Mouse (Mus musculus): Measurements from ENCODE around the gene Tigd3. TPM values are rescaled to one million over a fixed set of nuclear protein-coding genes. Genes with fewer than 3 reads are reported as not detected.

The Tigd3 gene
- 2.2 and 2.7 TPM in 2 replicates for polyA plus RNA-seq (2012; rRNA removed)

GRCm38 (mm10) chr19:5894002-5894678, at the start of gene Tigd3:
Gene Tigd3 (minus strand): TSS chr19:5894149.

DNA sequence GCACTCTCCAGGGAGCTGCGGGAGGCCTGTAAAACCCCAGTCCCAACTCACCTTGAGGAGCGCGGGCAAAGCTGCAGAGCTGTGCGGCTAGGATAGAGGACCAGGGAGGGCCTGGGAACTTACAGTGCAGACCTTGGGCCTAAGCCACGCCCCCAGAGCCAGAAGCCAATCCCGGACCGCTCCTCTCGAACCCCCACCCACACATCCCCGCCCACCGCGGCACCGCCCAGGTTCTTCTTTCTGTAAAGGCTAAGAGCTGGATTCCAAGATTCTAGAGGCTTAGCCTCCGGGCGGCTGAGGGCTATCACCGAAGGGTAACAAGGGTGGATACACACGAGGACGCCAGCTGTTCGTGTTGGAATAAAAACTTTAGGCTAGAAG, 30.8 kb upstream of the Tigd3 start, which contains the start of gene Cdc42ep2:
Cdc42ep2 (minus strand) TSS at position 104 of the 381 bp plus-strand sequence.

DNA sequence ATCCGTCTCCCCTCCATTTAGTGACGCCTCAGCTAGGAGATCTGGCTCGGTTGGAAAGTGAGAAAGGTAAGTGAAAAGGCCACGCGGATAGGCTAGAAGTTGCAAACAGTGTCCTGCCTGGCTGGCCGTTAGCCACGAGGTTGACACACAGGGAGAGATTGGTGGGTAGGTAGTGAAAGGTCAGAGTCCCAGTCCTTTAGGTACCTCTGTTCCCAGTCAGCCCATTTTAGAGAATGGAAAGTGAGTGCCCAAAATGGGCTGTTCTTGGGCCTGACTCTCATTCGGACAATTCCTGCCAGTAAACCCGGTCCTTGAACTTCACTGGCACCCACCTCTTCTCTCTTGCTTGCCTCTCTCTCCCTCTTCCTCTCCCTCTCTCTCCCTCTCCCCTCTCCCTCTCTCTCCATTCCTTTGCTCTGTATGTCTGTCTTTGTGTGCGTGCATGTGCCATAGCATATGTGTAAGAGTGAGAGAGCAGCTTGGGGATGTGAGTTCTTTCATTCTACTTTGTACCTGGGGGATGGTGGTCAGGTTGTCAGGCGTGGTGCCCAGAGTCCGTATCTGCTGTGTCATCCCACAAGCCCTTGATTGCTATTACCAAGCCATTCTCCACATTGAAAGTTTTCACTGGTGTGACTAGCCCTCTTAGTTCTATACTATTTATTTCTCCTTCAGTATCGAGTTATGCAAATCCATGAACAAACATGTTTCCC, 19.2 kb upstream of the Tigd3 start, which contains the start of gene Dpf2:
Dpf2 (minus strand) TSS at position 4 of the 713 bp plus-strand sequence.

GRCm38 (mm10) chr19:5877618-5878361, 16.2 kb downstream of the Tigd3 start, which contains the start of gene Slc25a45:
Gene Slc25a45 (plus strand): TSS chr19:5877808.

DNA sequence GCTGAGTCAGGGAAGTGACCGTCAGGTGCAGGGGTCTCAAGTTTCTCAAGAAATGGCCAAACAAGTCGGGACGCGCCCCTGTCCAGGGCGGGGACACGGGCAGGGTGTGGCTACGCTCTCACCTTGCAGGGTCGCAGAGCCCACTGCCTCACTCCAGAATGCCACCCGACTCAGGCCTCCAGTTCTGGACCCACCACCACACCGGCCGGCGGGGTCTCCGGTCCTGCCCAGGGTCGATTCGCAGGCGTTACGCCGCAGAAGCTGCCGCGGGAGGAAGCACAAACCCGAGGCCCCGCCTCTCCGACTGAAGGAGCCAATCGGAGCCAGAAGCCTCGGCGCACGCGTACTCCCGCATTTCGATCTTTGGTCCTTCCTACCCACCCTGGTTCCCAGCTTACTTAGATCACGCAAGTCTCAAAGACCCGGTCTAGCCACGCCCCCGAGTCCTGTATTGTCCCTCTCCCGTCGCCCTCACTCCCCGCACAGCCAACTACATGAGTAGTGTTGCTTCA, 18.9 kb downstream of the Tigd3 start, which contains the start of gene Frmd8:
Frmd8 (minus strand) TSS at position 306 of the 512 bp plus-strand sequence.

Other genes starting within 250 kb of the Tigd3 start
- 23.2 and 25.6 TPM in 2 replicates for gene Sipa1, start 230.4 kb downstream of the Tigd3 start, polyA plus RNA-seq (2012; rRNA removed)
- gene Map3k11, start 205.4 kb downstream of the Tigd3 start, polyA plus RNA-seq (2012; rRNA removed), result 11.5 and 13.8 TPM in 2 replicates
- 14.3 and 19.3 TPM in 2 replicates for gene Pcnx3, start 205.2 kb downstream of the Tigd3 start, polyA plus RNA-seq (2012; rRNA removed)
- gene Kcnk7, start 189.8 kb downstream of the Tigd3 start, polyA plus RNA-seq (2012; rRNA removed), result 0.05 TPM in 1 of 2 replicates, not detected in the other
- 90.4 and 95.1 TPM in 2 replicates for gene Ehbp1l1, start 167.8 kb downstream of the Tigd3 start, polyA plus RNA-seq (2012; rRNA removed)
- gene Fam89b, start 164.5 kb downstream of the Tigd3 start, polyA plus RNA-seq (2012; rRNA removed), result 34.2 and 40.2 TPM in 2 replicates
- gene Ltbp3, start 153.2 kb downstream of the Tigd3 start, polyA plus RNA-seq (2012; rRNA removed), result 1.6 and 3.2 TPM in 2 replicates
- gene Scyl1, start 122.7 kb downstream of the Tigd3 start, polyA plus RNA-seq (2012; rRNA removed), result 23.6 TPM in 2 replicates
- gene Frmd8, start 18.9 kb downstream of the Tigd3 start, polyA plus RNA-seq (2012; rRNA removed), result 5.5 and 7.0 TPM in 2 replicates
- 5.2 and 7.1 TPM in 2 replicates for gene Slc25a45, start 16.3 kb downstream of the Tigd3 start, polyA plus RNA-seq (2012; rRNA removed)
- gene Dpf2, start 18.9 kb upstream of the Tigd3 start, polyA plus RNA-seq (2012; rRNA removed), result 31.1 and 35.5 TPM in 2 replicates
- 2.2 and 2.3 TPM in 2 replicates for gene Cdc42ep2, start 30.7 kb upstream of the Tigd3 start, polyA plus RNA-seq (2012; rRNA removed)
- 55.8 and 62.7 TPM in 2 replicates for gene Pola2, start 70.1 kb upstream of the Tigd3 start, polyA plus RNA-seq (2012; rRNA removed)
- gene Slc22a20, start 92.0 kb upstream of the Tigd3 start, polyA plus RNA-seq (2012; rRNA removed), result not detected in 2 replicates
- gene Capn1, start 121.7 kb upstream of the Tigd3 start, polyA plus RNA-seq (2012; rRNA removed), result 24.8 and 29.9 TPM in 2 replicates
- 8.8 and 11.9 TPM in 2 replicates for gene Syvn1, start 152.4 kb upstream of the Tigd3 start, polyA plus RNA-seq (2012; rRNA removed)
- 28.3 and 34.1 TPM in 2 replicates for gene Mrpl49, start 163.6 kb upstream of the Tigd3 start, polyA plus RNA-seq (2012; rRNA removed)
- 961 and 1,008 TPM in 2 replicates for gene Fau, start 163.7 kb upstream of the Tigd3 start, polyA plus RNA-seq (2012; rRNA removed)
- gene Znhit2, start 167.0 kb upstream of the Tigd3 start, polyA plus RNA-seq (2012; rRNA removed), result 13.5 and 15.6 TPM in 2 replicates
- gene Tm7sf2, start 174.2 kb upstream of the Tigd3 start, polyA plus RNA-seq (2012; rRNA removed), result 29.2 and 36.4 TPM in 2 replicates
- 20.8 and 25.0 TPM in 2 replicates for gene Vps51, start 183.1 kb upstream of the Tigd3 start, polyA plus RNA-seq (2012; rRNA removed)
- gene Tmem262, start 185.9 kb upstream of the Tigd3 start, polyA plus RNA-seq (2012; rRNA removed), result 0.06 TPM in 1 of 2 replicates, not detected in the other
- 0.17 and 0.19 TPM in 2 replicates for gene Gm28374, start 188.1 kb upstream of the Tigd3 start, polyA plus RNA-seq (2012; rRNA removed)
- 17.3 and 21.2 TPM in 2 replicates for gene Zfpl1, start 190.8 kb upstream of the Tigd3 start, polyA plus RNA-seq (2012; rRNA removed)
- 22.5 and 26.6 TPM in 2 replicates for gene Cdca5, start 190.8 kb upstream of the Tigd3 start, polyA plus RNA-seq (2012; rRNA removed)
- gene AC131692.1, start 200.3 kb upstream of the Tigd3 start, polyA plus RNA-seq (2012; rRNA removed), result 0.50 and 0.53 TPM in 2 replicates
- gene Naaladl1, start 211.6 kb upstream of the Tigd3 start, polyA plus RNA-seq (2012; rRNA removed), result 4.2 and 4.4 TPM in 2 replicates
- gene Sac3d1, start 224.5 kb upstream of the Tigd3 start, polyA plus RNA-seq (2012; rRNA removed), result 15.7 and 17.5 TPM in 2 replicates
- 37.2 and 41.0 TPM in 2 replicates for gene Snx15, start 234.2 kb upstream of the Tigd3 start, polyA plus RNA-seq (2012; rRNA removed)
- 0.27 and 0.37 TPM in 2 replicates for gene Batf2, start 246.8 kb upstream of the Tigd3 start, polyA plus RNA-seq (2012; rRNA removed)
- gene Arl2, start 247.4 kb upstream of the Tigd3 start, polyA plus RNA-seq (2012; rRNA removed), result 22.1 and 23.4 TPM in 2 replicates